Mouse (Mus musculus): ENCODE measurements at regions not wholly inside any gene's neighbourhood (a gene's known extent, or its start where the extent isn't known, plus 50 kb on each side); places are given as distances from the start of the nearest gene placed in this dataset.

- in situ Hi-C loops (cut with MseI, MboI), result loop anchor here (25.0 kb wide), 1 partner anchor 450 kb away; no protein-coding TSS in a partner anchor
Observed at GRCm38 (mm10) chr1:127011901-127012300, 181.3 kb upstream of the Nckap5 start.

GRCm38 (mm10) chr1:127009699-127010098 lies 179.1 kb upstream of the Nckap5 start:
- in situ Hi-C loops (cut with MseI, MboI), result loop anchor here (25.0 kb wide), 1 partner anchor 453 kb away; no protein-coding TSS in a partner anchor

GRCm38 (mm10) chr1:127001700-127002099 lies 171.1 kb upstream of the Nckap5 start:
- in situ Hi-C loops (cut with MseI, MboI), result loop anchor here (25.0 kb wide), 1 partner anchor 461 kb away; no protein-coding TSS in a partner anchor

- in situ Hi-C loops (cut with MseI, MboI), result no loop called here
Observed at GRCm38 (mm10) chr1:126993061-126993640, 162.6 kb upstream of the Nckap5 start.

- in situ Hi-C loops (cut with MseI, MboI), result no loop called here
Observed at GRCm38 (mm10) chr1:126992441-126992840, 161.8 kb upstream of the Nckap5 start.

GRCm38 (mm10) chr1:126982805-126983204 lies 152.2 kb upstream of the Nckap5 start:
- in situ Hi-C loops (cut with MseI, MboI), result no loop called here

- in situ Hi-C loops (cut with MseI, MboI), result no loop called here
Observed at GRCm38 (mm10) chr1:126980311-126980710, 149.7 kb upstream of the Nckap5 start.

- in situ Hi-C loops (cut with MseI, MboI), result no loop called here
Observed at GRCm38 (mm10) chr1:126973871-126974270, 143.3 kb upstream of the Nckap5 start.

GRCm38 (mm10) chr1:126971777-126972421 lies 141.3 kb upstream of the Nckap5 start:
- in situ Hi-C loops (cut with MseI, MboI), result no loop called here

- in situ Hi-C loops (cut with MseI, MboI), result no loop called here
Observed at GRCm38 (mm10) chr1:126971118-126971517, 140.5 kb upstream of the Nckap5 start.

GRCm38 (mm10) chr1:126966394-126966793 lies 135.8 kb upstream of the Nckap5 start:
- in situ Hi-C loops (cut with MseI, MboI), result no loop called here

GRCm38 (mm10) chr1:126955839-126956720 lies 125.5 kb upstream of the Nckap5 start:
- in situ Hi-C loops (cut with MseI, MboI), result no loop called here

GRCm38 (mm10) chr1:126947860-126948259 lies 117.3 kb upstream of the Nckap5 start:
- in situ Hi-C loops (cut with MseI, MboI), result no loop called here

GRCm38 (mm10) chr1:126932658-126933057 lies 102.1 kb upstream of the Nckap5 start:
- in situ Hi-C loops (cut with MseI, MboI), result no loop called here

GRCm38 (mm10) chr1:126931754-126932153 lies 101.2 kb upstream of the Nckap5 start:
- in situ Hi-C loops (cut with MseI, MboI), result no loop called here

- in situ Hi-C loops (cut with MseI, MboI), result no loop called here
Observed at GRCm38 (mm10) chr1:126931093-126931492, 100.5 kb upstream of the Nckap5 start.

- in situ Hi-C loops (cut with MseI, MboI), result no loop called here
Observed at GRCm38 (mm10) chr1:126930611-126931010, 100.0 kb upstream of the Nckap5 start.

- in situ Hi-C loops (cut with MseI, MboI), result no loop called here
Observed at GRCm38 (mm10) chr1:126929666-126930065, 99.1 kb upstream of the Nckap5 start.

- in situ Hi-C loops (cut with MseI, MboI), result no loop called here
Observed at GRCm38 (mm10) chr1:126928186-126928585, 97.6 kb upstream of the Nckap5 start.

- in situ Hi-C loops (cut with MseI, MboI), result no loop called here
Observed at GRCm38 (mm10) chr1:126925150-126926035, 94.8 kb upstream of the Nckap5 start.

GRCm38 (mm10) chr1:126923981-126924380 lies 93.4 kb upstream of the Nckap5 start:
- in situ Hi-C loops (cut with MseI, MboI), result no loop called here

Data from mouse trophoblast stem cell (cell line).